Mouse (Mus musculus) kidney, adult 8-10 months (tissue): ENCODE results near the gene Lrrc71.

ENCODE experiments used
- DNase-seq, 2 experiments: peaks; one replicate each; pipeline ENCODE4 v3.0.0; 2022

Gene Lrrc71

GRCm38 (mm10) chr3:87748431-87748830 lies at the start of gene Lrrc71:
Gene Lrrc71, minus strand, starts transcription at chr3:87748625.
- DNase-seq: peak; percentile 46 to 53

DNA sequence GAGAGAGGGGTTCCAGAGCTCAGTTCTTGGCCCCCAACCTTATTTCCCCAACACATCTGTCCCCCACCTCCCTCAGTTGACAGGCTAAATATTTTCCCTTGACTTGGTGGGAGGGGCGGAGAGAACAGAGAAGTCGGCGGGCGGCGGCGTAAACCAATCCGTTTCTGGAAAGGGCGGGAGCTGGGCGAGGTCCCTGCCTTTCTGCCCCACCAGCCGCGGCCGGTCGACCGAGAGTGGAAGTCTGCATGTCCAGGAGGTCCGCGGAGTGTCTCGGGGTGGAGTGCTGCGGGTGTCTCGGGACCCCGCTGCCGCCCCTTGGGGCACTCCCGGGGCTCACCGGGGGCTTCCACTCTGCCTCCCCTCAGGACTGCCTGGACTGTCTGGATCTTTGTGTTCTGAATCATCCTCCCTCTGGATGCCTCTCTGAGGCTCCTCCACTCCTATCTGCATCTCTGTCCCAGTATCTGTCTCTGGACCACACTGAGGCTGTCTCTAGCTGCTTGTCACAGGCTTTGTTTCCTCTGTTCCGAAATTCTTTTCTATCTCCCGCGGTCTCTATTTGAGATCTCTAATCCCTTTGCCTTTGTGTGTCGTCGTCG lies 48.4 kb upstream of the Lrrc71 start, which contains the start of gene Insrr:
Gene Insrr (plus strand): TSS at position 216 of the 599 bp plus-strand sequence.
- DNase-seq: peak in 1 of 2 experiments; percentile 17

GRCm38 (mm10) chr3:87795336-87796277 lies 47.2 kb upstream of the Lrrc71 start:
- DNase-seq: peak in 1 of 2 experiments; percentile 55

- DNase-seq: no peak
Observed at GRCm38 (mm10) chr3:87794922-87795325, 46.5 kb upstream of the Lrrc71 start, which contains the start of gene Ntrk1. Gene Ntrk1, minus strand, starts transcription at chr3:87795162.

GRCm38 (mm10) chr3:87789768-87790167 lies 41.3 kb upstream of the Lrrc71 start:
- no peak for DNase-seq

DNA sequence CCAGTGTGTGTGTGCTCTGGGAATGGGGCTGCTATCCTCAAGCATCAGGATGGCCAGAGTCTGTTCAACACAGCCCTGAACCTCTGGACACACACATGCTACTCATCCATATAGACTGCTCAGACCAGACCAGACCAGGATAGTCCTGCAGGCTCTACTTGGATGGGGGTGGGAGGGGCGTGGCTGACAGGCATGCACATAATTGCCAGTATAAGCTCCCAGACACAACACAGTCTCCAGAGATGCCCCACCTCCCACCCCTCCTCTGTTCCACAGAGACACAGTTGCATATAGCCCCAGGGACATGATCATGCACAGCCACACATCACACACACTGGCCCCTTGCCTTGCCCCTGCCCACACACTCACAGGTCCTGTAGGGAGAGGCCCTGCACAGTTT lies 40.8 kb upstream of the Lrrc71 start:
- no peak for DNase-seq

DNA sequence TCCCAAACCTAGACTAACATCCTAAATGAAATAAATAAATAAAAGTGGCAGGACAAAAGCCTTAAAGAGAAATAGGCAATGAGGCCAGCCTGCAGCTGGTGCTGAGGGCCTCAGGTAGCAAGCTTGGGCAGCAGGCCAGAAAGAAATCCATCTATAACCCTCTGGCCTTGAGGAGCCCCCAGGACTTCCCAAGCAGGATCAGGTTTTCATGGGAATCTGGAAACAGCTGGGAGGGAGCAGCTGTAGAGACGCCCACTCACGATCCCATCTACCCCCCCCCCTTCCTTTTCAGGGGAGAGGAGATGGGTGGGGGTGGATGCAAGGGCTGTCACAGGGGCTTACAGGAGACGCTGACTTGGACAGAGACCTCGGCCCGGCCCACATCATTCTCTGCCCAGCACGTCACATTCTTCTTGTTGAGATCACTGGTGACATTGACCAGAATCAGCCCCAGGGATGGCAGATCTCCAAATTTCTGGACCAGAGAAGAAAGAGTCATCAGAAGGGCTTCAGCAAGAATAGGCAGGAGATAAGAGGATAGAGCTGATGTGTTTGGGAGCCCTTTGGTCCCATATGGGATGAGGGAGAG lies 37.3 kb upstream of the Lrrc71 start:
- no peak for DNase-seq

DNA sequence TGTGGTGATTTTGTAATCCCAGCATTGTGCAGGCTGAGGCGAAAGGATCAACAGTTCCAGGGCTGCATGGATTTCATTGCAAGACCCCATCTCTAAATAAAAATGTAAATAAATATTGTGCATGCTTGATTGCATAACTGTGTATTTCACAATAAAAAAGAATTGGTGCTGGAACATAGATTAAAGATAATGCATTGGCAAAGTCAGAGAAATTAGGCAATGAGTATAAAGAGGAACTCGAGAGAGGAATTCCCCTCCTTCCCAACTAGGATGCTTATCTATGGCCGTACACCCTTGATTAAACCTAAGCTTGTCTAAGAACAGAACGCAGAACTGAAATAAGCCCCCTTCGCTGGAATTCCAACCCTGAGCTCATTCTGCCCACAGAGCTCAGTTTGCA lies 36.7 kb upstream of the Lrrc71 start:
- DNase-seq: no peak

DNA sequence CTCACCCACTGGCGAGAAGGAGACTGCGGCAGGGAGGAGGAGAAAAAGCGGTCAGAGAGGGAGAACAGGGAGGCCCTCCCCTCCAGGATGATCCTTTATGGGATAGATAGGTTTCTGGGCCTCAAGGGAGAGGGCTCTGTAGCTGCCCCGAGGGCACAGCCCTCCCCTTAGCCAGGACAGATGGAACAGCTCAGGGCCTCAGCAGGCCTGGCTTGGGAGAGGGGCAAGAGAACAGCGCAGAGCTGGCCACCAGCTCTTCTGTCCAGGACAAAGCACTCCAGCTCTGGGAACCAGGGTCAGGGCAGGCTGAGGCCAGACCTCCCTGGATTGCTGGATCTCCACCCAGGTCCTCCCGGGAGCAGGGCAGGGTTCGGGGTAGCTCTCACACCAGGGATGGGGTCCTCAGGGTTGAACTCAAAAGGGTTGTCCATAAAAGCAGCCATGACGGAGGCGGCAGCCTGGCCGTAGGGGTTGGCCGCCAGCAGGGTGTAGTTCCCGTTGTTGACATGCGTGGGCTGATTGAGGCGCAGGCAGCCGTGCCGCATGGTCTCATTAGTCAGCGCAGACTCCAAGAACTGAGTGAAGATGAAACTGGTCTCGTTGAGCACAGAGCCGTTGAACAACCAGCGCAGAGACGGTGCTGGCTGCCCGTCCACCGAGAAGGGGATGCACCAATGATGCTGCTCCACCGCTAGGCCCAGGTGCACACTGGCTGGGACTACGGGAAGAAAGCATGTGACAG lies 35.0 kb upstream of the Lrrc71 start:
- DNase-seq: no peak

- no peak for DNase-seq
Observed at GRCm38 (mm10) chr3:87779086-87779485, 30.7 kb upstream of the Lrrc71 start.

DNA sequence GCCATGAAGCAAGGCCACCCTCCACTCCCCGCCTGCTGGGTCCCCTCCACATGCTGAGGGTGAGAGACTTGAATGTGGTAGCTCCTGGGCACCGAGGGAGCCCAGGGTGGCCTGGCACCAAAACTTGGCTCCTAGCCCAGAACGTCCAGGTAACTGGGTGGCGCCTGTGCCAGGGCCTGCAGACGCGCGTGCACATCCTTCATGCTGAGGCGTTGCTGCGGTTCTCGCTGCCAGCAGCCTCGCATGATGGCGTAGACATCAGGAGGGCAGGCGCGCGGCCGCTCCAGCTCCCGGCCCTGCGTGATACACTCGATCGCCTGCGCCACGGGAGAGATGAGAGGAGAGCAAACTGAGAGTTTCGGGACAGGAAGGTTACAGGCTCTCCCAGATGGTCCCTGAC lies 29.9 kb upstream of the Lrrc71 start:
- DNase-seq: peak in 1 of 2 experiments; percentile 34

GRCm38 (mm10) chr3:87771088-87771487 lies 22.7 kb upstream of the Lrrc71 start:
- peak; percentile 76 to 87 for DNase-seq

- DNase-seq: peak; percentile 54 to 65
Observed at GRCm38 (mm10) chr3:87770280-87770679, 21.9 kb upstream of the Lrrc71 start.

- DNase-seq: no peak
Observed at GRCm38 (mm10) chr3:87769506-87769905, 21.1 kb upstream of the Lrrc71 start.

GRCm38 (mm10) chr3:87768844-87769243 lies 20.4 kb upstream of the Lrrc71 start:
- peak; percentile 81 to 83 for DNase-seq

GRCm38 (mm10) chr3:87768431-87768830 lies 20.0 kb upstream of the Lrrc71 start:
- no peak for DNase-seq

GRCm38 (mm10) chr3:87767764-87768163 lies 19.3 kb upstream of the Lrrc71 start:
- peak; percentile 46 to 60 for DNase-seq

DNA sequence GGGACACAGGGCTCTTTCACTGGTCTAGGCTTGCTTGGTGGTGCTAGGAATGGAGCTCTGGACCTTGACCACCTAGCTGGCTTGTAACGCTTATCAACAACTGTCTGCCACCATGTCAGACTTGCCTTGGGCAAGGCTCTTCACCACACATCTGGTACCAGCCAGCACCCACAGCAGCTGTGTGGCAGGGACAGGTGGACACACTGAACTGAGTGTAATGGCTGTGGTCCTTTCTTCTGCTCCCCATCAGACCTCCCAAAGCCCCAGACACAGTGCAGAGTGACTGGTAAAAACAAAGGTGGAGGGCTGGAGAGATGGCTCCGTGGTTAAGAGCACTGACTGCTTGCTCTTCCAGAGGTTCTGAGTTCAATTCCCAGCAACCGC lies 17.9 kb upstream of the Lrrc71 start:
- DNase-seq: no peak

GRCm38 (mm10) chr3:87765631-87766283 lies 17.3 kb upstream of the Lrrc71 start:
- no peak for DNase-seq

GRCm38 (mm10) chr3:87765091-87765490 lies 16.7 kb upstream of the Lrrc71 start:
- peak; percentile 54 to 60 for DNase-seq

DNA sequence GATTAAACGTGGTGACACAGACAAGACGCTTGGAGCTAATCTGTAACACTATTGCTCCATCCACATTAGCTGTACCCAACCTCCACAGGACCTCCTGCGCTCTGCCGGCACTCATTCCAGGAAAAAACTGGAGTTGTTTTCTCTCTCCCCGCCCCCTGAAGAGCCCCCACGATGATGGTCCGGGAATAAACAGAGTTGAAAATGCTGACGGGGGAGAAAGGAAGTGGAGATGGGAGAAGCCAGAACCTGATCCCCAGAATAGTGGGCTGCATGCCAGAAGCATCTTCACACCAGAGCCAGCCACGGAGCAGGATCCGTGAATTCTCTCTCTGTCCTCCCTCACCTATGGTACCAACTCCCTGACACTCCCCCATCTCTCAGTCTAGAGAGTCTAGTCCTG lies 16.1 kb upstream of the Lrrc71 start:
- DNase-seq: no peak

DNA sequence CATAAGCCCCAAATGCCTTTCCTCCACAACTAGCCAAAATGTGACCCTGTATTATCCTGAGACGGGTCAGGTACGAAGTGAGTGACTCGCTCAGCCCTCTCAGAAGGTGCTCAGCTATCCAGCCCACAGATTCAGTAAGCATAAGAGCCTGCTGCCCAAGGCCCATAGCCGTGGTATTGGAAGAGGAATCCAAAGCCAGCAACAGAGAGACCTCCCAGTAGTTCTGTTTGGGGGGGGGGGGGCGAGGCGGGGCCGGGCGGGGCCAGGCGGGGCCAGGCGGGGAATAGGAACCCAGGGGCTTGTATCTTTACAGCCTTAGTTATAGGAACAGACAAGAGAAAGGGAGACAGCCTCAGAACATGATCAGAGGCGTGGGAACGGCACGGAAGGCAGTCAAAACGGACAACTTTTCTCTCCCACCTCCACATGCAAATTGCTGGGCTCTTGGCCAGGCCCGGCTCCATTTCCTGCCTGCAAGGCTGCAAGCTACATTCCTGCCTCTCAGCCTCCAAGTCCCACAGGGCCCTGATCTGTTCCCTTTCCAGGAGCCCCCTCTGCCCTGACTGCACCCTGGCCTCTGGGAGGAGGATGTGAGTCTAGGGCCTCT lies 15.4 kb upstream of the Lrrc71 start:
- peak; percentile 68 to 72 for DNase-seq
